Mouse (Mus musculus) cerebellum, adult (tissue): Measurements from ENCODE around the gene Gm11127.
"Not testable (repeated sequence)": the region's sequence is repeated elsewhere in the genome, so short reads cannot be mapped to it uniquely, and the experiment has no call there.

ENCODE experiments used
- ATAC-seq: cut with Nextera tagmentation; 2 replicates; pipeline ENCODE4 v1.9.2; 2017; ENCODE audit warnings: mild to moderate bottlenecking, moderate library complexity, mixed read lengths; ENCODE audit not compliant: insufficient number of reproducible peaks, low FRiP score, low TSS enrichment

Gene Gm11127

DNA sequence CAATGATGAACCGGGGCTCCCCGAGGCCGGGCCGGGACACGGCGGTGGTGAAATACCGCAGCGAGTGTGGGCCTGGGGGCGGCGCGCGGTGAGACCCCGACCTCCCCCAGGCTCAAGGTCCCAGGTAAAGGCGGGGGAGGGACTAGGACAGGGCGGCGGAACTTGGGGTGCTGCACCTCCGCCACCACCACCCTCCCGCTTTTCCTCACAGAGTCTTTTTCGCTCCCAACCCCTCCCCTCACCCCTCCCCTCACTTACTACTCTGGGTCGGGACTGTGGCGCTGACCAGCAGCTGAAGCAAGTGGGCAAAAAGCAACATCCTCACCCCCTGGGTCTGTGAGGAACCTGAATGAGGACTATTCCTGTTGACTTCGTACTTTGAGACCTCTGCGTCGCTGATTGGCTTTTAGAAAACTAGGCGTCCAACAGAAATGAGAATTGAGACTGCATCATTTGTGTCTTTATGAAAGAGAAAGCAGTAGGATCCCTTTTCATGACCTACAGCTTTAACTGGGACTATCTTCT is 25.8 kb downstream of the Gm11127 start, which contains the start of gene H2-T23:
Gene H2-T23, minus strand, starts transcription at position 505 of the 525 bp plus-strand sequence.
- ATAC-seq = not testable (repeated sequence)

DNA sequence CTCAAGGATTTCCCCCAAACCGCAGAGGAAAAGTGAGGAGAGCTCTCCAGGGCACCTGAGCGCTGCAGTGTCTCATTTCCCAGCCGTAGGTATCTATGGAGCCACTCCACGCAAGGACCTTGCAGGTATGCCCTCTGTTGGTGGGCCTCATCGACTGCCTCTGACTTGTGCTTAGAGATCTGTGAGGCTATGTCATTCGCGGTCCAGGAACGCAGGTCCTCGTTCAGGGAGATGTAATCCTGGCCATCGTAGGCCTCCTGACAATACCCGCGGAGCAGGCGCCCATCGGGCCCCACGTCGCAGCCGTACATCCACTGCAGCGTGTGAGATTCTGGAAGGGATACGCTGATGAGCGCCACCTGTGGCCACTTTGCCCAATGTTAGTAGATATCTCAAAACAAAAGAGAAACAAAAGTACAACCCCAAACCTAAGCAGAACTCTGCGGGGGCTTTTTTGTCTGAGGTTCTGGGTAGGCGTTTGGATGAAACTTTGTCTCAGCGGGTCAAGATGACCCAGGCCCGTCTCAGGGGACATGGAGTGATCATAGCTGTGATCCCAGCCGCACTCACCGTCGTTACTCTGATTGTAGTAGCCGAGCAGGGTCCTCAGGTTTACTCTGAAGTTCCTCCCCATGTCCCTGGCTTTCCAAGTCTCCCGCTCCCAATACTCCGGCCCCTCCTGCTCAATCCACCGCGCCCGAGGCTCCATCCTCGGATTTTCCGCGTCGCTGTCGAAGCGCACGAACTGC is 26.4 kb downstream of the Gm11127 start:
- peak; percentile 66; the same call in 1 of the 2 replicates for ATAC-seq

DNA sequence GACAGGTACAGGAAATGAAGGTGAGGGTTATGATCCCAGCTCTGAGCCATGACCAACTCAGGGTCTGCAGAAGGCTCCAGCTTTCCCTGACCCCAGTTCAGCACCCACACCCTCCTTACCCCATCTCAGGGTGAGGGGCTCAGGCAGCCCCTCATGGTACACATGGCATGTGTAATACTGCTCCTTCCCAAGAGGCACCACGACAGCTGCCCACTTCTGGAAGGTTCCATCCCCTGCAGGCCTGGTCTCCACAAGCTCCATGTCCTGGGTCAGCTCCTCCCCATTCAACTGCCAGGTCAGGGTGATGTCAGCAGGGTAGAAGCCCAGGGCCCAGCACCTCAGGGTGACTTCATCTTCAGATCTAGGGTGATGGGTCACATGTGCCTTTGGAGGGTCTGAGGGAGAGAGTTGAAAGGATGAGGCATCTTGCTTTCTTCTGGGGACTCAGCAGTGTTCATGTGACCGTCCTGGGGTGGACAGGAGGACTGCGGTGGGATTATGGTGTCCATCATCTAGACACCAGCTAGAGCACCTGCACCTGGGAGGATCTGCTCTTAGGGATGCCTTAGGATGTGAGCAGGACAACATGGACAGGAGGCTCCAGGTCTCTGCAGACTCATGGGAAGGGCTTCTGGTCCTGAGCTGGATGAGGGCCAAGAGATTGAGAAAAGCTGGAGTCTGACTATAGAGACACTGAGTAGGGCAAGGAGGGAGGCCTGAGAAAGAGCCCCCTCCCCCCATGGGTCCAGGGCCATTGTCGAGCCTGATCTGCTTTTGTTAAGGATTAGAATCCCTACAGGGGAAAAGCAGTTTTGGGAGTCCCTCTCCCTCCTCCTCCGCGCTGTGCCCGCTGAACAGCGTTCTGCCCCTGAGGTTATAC is 27.2 kb downstream of the Gm11127 start:
- not testable (repeated sequence) for ATAC-seq

DNA sequence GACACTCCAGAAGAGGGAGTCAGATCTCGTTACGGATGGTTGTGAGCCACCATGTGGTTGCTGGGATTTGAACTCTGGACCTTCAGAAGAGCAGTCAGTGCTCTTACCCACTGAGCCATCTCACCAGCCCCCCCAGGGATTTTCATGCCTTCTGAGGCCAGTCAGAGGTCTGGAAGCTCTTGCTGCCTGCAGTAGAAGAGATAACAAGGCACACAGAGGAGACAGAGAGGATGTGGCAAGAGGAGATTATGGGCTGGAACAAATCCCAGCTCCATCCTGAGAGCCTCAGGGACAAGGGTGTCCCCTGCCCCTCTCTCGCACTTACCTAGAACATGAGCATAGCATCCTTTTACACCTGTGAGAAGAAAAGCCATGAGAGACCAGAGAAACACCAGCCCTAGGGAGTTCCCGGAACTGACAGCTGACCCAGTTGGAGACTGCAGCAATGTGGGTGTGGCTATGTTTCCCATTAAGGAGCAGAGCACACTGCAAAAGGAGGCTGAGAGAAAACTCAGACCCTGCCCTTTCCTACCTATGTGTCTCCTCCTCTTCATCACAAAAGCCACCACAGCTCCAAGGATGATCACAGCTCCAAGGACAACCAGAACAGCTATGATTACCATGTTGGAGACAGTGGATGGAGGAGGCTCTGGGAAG is 28.0 kb downstream of the Gm11127 start:
- ATAC-seq = not testable (repeated sequence)

DNA sequence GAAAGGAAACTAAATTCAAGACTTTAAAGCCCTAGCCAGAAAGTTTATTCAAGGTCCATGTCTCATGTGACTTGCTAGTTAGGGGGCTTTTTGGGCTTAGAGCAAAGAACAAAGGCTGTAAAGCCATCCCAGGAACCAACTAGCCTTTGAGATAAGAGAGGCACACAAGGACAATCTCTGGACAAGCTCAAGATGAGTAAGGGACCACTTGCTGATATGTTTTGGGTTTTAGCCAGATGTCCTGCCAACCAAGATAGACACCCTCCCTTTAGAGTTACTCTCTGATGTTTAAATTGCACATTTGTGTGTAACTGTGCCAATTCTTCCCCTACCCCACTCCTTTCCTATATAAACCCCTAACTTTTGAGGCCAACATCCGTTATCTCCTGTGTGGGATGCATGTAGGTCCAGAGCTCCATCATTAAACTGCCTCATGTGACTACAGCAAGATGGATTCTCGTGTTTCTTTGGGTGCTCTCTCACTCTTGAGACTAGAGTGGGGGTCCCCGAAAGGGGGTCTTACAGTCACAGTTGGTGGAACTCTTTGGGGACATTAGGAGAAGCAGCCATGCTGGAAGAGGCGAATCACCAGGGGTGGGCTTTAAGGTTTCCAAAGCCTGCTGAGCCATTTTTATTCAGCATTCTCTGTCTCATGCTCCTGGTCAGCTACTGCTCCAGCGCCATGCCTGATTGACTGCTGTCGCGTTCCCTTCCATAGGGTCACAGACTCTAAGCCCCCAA is 29.1 kb downstream of the Gm11127 start:
- no peak for ATAC-seq

- ATAC-seq = no peak
These were observed 30.5 kb downstream of the Gm11127 start for GRCm38 (mm10) chr17:36027663-36028062.

GRCm38 (mm10) chr17:36025901-36026300 is 32.3 kb downstream of the Gm11127 start:
- ATAC-seq = no peak

DNA sequence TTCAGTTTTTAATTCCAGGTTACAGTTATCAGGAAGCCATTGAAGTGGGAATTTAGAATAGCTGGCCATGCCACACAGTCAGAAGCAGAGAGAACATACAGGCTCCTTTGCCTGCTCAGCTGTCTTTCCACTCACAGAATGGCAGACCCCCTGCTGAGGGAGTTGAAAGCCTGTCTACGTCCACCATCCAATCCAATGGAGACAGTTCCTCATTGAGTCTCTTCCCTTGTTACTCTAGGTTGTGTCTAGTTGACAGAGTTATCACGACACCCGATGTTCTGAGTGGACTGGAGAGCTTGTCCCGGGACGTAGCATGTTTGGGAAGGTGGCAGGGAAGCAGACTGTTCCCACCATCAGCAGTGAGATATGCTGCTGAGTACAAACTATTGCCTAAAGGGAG is 33.0 kb downstream of the Gm11127 start:
- no peak for ATAC-seq

DNA sequence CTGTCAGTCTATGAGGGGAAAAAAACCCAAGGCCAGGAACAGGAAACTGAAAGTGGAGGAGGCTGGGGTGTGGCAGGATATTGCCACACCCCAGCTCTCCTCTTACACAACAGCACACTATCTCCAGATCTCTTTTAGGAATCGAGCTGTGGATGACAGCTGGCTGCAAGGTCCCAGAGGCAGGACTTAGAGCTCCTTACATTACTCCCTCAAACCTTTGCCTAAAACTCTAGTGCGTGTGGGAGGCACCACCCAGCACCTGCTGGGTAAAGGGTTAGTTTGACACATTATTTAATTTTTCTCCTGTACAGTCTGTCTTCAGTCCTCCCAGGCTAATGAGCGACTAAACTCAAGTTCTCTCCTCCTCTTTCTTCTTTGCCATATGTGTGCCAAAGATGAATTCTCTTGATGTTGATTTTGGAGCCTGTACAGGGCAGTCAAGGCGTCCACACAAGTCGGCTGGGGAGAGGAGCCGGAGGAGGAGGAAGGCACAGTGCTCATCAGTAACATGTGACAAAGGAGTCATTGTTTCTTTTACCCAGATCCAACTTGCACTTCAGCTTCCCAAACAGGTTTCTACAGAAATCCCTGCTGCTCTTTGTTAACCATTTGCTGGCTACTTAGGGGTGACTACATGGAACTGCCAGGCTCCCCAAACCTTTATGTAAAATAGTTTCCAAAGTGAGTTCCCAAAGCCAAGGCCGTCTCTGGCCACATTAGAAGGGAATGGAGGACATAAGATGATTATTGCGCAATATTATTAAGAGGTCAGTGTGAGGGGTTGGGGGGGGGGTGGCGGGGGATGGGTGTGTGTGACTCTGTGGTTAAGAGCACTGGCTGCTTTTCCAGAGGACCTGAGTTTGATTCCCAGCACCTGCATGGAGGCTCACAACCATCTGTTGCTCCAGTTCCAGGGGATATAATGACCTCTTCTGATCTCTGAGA is 34.2 kb downstream of the Gm11127 start:
- ATAC-seq = no peak

- ATAC-seq = no peak
These were observed 35.2 kb downstream of the Gm11127 start for GRCm38 (mm10) chr17:36022922-36023321.

DNA sequence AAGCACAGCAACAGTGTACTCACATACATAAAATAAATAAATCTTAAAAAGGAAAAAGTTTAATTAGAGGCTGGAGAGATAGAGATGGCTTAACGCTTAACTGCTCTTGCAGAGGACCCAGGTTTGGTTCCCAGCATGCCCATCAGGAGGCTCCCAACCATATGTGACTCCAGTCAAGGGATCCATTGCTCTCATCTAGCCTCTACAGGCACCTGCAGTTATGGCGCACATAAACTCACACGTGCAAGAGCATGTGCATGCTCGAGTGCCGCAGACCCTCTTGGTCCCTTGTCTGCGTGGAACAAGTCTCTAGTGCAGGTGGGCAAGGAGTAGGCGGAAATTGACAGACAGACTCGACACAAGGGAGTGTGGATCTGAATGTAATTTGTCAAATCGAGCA is 36.1 kb downstream of the Gm11127 start:
- no peak for ATAC-seq

DNA sequence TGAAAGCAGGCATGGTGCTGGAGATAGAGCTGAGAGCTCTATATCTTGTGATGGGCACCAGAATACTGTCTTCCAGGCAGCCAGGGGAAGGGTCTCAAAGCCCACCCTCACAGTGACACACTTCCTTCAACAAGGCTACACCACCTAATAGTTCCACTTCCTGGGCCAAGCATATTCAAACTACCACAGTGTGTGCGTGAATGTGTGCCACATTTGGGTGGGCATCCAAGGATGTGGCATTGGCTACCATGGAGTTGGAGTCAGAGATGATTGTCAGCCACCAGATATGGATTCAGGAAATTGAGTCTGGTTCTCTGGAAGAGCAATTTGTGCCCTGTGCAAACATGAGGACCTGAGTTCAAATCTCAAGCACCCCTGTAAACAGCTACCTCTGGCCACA is 36.9 kb downstream of the Gm11127 start:
- no peak for ATAC-seq

DNA sequence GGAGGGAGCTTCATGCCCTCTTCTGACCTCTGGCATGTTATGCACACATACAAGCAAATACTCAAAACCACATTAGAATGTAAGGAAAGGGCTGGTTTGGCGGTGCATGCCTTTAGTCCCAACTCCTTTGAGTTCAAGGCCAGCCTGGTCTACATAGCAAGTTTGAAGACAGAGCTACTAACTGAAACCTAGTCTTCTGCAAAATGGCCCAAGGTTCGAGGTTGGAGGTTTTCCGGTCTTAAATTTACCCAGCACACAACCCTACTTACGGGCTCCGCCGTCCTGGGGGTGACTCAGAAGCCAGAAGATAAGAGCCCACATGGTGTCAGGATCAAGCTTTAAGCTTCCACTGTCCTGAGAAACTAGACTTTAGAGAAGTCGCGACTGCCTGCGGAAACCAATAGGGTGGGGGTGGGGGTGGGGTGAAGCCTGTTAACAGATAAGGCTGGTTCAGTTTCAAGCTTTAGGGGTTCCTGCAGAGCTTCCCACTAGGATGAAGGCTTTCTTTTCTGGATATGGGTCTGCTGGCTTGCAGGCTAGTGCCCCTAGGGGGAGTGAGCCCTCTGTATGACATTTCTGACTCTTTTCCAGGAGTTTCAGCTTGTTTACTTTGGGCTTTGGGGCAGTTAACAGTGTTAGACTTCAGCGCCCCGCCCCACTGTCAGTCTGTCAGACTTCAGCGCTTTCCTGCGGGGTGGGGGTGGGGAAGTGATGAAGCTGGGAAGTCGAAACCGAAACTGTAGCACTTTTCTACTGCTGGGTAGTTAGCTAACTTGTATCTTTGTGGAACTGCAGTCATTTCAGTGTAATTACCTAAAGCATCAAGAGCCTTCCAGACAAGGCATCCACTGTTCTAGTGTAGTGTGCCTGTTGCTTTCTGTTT is 37.7 kb downstream of the Gm11127 start, which contains the start of gene H2-T24:
Gene H2-T24, minus strand, starts transcription at position 370 of the 883 bp plus-strand sequence.
- no peak for ATAC-seq

- no peak for ATAC-seq
These were observed 38.7 kb downstream of the Gm11127 start for GRCm38 (mm10) chr17:36019519-36019918.

DNA sequence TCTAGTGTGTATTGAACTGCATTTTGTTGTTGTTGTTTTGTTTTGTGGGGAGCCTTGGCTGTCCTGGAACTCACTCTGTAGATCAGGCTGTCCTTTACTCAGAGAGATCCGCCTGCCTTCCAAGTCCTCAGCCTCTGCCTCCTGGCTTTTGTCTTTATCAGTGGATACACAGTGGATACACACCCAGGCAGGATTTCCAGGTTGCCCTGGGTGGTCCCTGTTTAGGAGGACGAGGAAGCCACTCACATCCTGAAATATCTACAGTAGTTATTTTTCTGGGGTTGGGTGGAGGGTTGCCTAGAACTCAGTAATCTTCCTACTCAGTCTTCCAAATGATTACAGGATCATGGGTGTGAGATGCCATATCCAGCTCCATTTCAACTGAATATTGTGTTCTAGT is 39.2 kb downstream of the Gm11127 start:
- ATAC-seq = no peak

DNA sequence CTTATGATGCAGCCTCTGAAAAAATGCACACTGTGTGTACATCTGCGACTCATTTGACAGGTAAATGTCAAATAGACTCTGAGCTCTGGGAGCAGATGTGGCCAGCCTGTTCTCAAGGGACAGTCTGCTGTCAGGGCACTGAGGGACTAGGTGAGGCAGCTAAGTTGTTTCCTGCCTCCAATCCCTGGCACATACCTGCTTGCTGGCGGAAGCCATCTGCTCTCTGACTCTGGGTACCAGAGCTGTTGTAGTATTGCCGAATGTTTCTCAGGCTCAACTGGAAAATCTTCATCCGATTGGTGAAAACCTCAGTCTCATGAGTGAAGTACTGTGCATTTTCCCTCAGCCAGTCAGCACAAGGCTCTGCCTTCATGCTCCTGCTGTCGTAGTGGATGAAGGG is 41.1 kb downstream of the Gm11127 start:
- ATAC-seq = no peak

GRCm38 (mm10) chr17:36014977-36015376 is 43.2 kb downstream of the Gm11127 start:
- ATAC-seq = no peak
